Mouse (Mus musculus): ENCODE results near the gene Otop2. TPM values are rescaled to one million over a fixed set of nuclear protein-coding genes. Genes with fewer than 3 reads are reported as not detected.

Otop2 gene
- polyA plus RNA-seq, 1 experiment from 2014 or later: not detected

- TF ChIP-seq EP300 (IDR thresholded peaks at IDR 0.05) (no peak), CTCF (IDR thresholded peaks at IDR 0.05) (no peak)
- Histone ChIP-seq H3K27ac (ENCODE audit: low read length) (no peak overlapping the region), H3K9ac (replicated peaks; ENCODE audit: low read depth) (no peak overlapping the region), H3K4me2 (replicated peaks; ENCODE audit: low read depth, low read length) (peak overlapping the region; percentile 70; the same call in 1 of the 2 replicates), H3K4me3 (ENCODE audit: low read depth, low read length) (no peak overlapping the region), H3K4me1 (ENCODE audit: insufficient read depth, low read depth, low read length) (peaks cover 10% of the 10 kb centered on the region; the same call in 1 of the 2 replicates), H3K27me3 (replicated peaks; ENCODE audit: insufficient read depth, low read length) (no peaks in the 10 kb centered on the region), H3K36me3 (ENCODE audit: insufficient read depth, low read length) (no peaks in the 10 kb centered on the region), H3K9me3 (ENCODE audit: low read length) (no peaks in the 10 kb centered on the region)
- ATAC-seq (no peak), DNase-seq (ENCODE audit: low spot score) (no peak)
- WGBS: 70% methylated on average over 6 of the region's 6 CpGs
Observed at GRCm38 (mm10) chr11:115278176-115278575, 28.8 kb upstream of the Otop2 start.

- H3K36me3 ChIP-seq (ENCODE audit: insufficient read depth, low read length): no peaks in the 10 kb centered on the region
- H3K9me3 ChIP-seq (ENCODE audit: low read length): no peaks in the 10 kb centered on the region
- no peak overlapping the region for H3K4me2 ChIP-seq (replicated peaks; ENCODE audit: low read depth, low read length)
- no peak overlapping the region for H3K4me3 ChIP-seq (ENCODE audit: low read depth, low read length)
- no peaks in the 10 kb centered on the region for H3K27me3 ChIP-seq (replicated peaks; ENCODE audit: insufficient read depth, low read length)
- no peak overlapping the region for H3K27ac ChIP-seq (ENCODE audit: low read length)
- 59% methylated on average over 1 of the region's 1 CpGs for WGBS
- ATAC-seq (no peak), DNase-seq (ENCODE audit: low spot score) (no peak)
- no peak overlapping the region for H3K9ac ChIP-seq (replicated peaks; ENCODE audit: low read depth)
- TF ChIP-seq CTCF (IDR thresholded peaks at IDR 0.05) (0 out of 2 replicates have a peak, but pooled peaks have one; percentile 3), EP300 (IDR thresholded peaks at IDR 0.05) (no peak)
- peaks cover 10% of the 10 kb centered on the region; the same call in 1 of the 2 replicates for H3K4me1 ChIP-seq (ENCODE audit: insufficient read depth, low read depth, low read length)
Observed at GRCm38 (mm10) chr11:115279726-115280125, 27.2 kb upstream of the Otop2 start.

- Histone ChIP-seq H3K36me3 (ENCODE audit: insufficient read depth, low read length) (no peaks in the 10 kb centered on the region), H3K4me2 (replicated peaks; ENCODE audit: low read depth, low read length) (no peak overlapping the region), H3K27me3 (replicated peaks; ENCODE audit: insufficient read depth, low read length) (no peaks in the 10 kb centered on the region), H3K27ac (ENCODE audit: low read length) (no peak overlapping the region), H3K4me1 (ENCODE audit: insufficient read depth, low read depth, low read length) (peaks cover 4% of the 10 kb centered on the region; the same call in 1 of the 2 replicates), H3K9ac (replicated peaks; ENCODE audit: low read depth) (no peak overlapping the region), H3K9me3 (ENCODE audit: low read length) (no peaks in the 10 kb centered on the region), H3K4me3 (ENCODE audit: low read depth, low read length) (no peak overlapping the region)
- 68% methylated on average over 8 of the region's 8 CpGs for WGBS
- ATAC-seq: no peak
- TF ChIP-seq CTCF (IDR thresholded peaks at IDR 0.05) (no peak), EP300 (IDR thresholded peaks at IDR 0.05) (no peak)
- DNase-seq (ENCODE audit: low spot score): no peak
Observed at GRCm38 (mm10) chr11:115282295-115282694, 24.7 kb upstream of the Otop2 start.

GRCm38 (mm10) chr11:115282723-115283485 is 24.1 kb upstream of the Otop2 start:
- H3K9ac ChIP-seq (replicated peaks; ENCODE audit: low read depth): no peak overlapping the region
- no peak overlapping the region for H3K4me2 ChIP-seq (replicated peaks; ENCODE audit: low read depth, low read length)
- H3K9me3 ChIP-seq (ENCODE audit: low read length): no peaks in the 10 kb centered on the region
- no peak for DNase-seq (ENCODE audit: low spot score)
- TF ChIP-seq EP300 (IDR thresholded peaks at IDR 0.05) (no peak), CTCF (IDR thresholded peaks at IDR 0.05) (no peak)
- no peaks in the 10 kb centered on the region; the same call in 1 of the 2 replicates for H3K4me1 ChIP-seq (ENCODE audit: insufficient read depth, low read depth, low read length)
- H3K27ac ChIP-seq (ENCODE audit: low read length): no peak overlapping the region
- H3K36me3 ChIP-seq (ENCODE audit: insufficient read depth, low read length): no peaks in the 10 kb centered on the region
- H3K4me3 ChIP-seq (ENCODE audit: low read depth, low read length): no peak overlapping the region
- WGBS: 68% methylated on average over 8 of the region's 8 CpGs
- ATAC-seq: no peak
- no peaks in the 10 kb centered on the region for H3K27me3 ChIP-seq (replicated peaks; ENCODE audit: insufficient read depth, low read length)

GRCm38 (mm10) chr11:115283486-115283765 is 23.5 kb upstream of the Otop2 start:
- no peak for ATAC-seq
- H3K27me3 ChIP-seq (replicated peaks; ENCODE audit: insufficient read depth, low read length): no peaks in the 10 kb centered on the region
- H3K9ac ChIP-seq (replicated peaks; ENCODE audit: low read depth): no peak overlapping the region
- no peak for DNase-seq (ENCODE audit: low spot score)
- no peaks in the 10 kb centered on the region for H3K4me1 ChIP-seq (ENCODE audit: insufficient read depth, low read depth, low read length)
- no peak overlapping the region for H3K27ac ChIP-seq (ENCODE audit: low read length)
- WGBS: 70% methylated on average over 9 of the region's 9 CpGs
- TF ChIP-seq EP300 (IDR thresholded peaks at IDR 0.05): no peak
- TF ChIP-seq CTCF (IDR thresholded peaks at IDR 0.05): no peak
- H3K36me3 ChIP-seq (ENCODE audit: insufficient read depth, low read length): no peaks in the 10 kb centered on the region
- H3K4me2 ChIP-seq (replicated peaks; ENCODE audit: low read depth, low read length): no peak overlapping the region
- no peaks in the 10 kb centered on the region for H3K9me3 ChIP-seq (ENCODE audit: low read length)
- no peak overlapping the region for H3K4me3 ChIP-seq (ENCODE audit: low read depth, low read length)

DNA sequence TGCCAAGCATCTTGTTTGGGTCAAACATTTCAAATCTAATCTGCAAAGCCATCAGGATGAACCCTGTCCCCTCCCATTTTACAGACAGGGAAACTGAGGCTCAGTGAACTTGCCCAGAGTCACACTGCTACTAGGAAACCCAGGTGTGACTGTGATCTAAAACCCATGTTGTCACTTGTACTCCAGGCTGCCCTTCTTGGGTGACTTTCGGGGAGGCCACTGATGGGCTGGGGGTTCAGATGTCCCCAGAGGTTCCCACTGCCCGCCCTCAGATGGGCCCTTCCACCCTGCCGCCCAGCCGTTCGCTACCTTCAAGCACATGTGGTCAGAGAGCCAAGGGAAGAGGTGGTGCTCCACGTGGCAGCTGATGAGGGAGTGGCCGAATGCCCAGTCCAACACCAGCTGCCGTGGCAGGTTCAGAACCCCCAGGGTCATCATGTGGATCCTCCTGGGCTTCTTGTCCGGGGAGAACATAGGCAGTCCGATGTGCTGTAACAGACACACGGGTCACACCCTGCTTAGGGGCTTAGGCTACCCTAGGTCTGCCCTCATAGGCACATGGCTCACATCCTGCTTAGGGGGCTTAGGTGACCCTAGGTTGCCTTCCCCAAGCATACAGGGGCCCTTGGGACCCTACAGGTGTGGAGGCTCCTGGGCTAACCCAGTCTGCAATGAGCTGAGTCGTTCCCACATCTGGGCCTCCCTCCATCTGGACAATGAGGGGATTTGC is 22.9 kb upstream of the Otop2 start:
- DNase-seq (ENCODE audit: low spot score) (no peak), ATAC-seq (no peak)
- Histone ChIP-seq H3K27ac (ENCODE audit: low read length) (no peak overlapping the region), H3K9ac (replicated peaks; ENCODE audit: low read depth) (no peak overlapping the region), H3K27me3 (replicated peaks; ENCODE audit: insufficient read depth, low read length) (no peaks in the 10 kb centered on the region), H3K36me3 (ENCODE audit: insufficient read depth, low read length) (no peaks in the 10 kb centered on the region), H3K4me2 (replicated peaks; ENCODE audit: low read depth, low read length) (no peak overlapping the region), H3K9me3 (ENCODE audit: low read length) (no peaks in the 10 kb centered on the region), H3K4me1 (ENCODE audit: insufficient read depth, low read depth, low read length) (no peaks in the 10 kb centered on the region), H3K4me3 (ENCODE audit: low read depth, low read length) (no peak overlapping the region)
- WGBS: 78% methylated on average over 12 of the region's 12 CpGs
- TF ChIP-seq CTCF (IDR thresholded peaks at IDR 0.05) (no peak), EP300 (IDR thresholded peaks at IDR 0.05) (no peak)

All from lung, postnatal 0 days (tissue).